12 mouse cellular contexts compared by ENCODE assay signal in genomic region chr4:115848990-115849677, GRCm38 (mm10). TPM values are rescaled to one million over a fixed set of nuclear protein-coding genes. Genes with fewer than 3 reads are reported as not detected.
DNase-seq lines count a peak whose midpoint lies in the region; ATAC-seq and TF ChIP-seq lines count a peak whose summit lies in the region.
"Had no signal": no experiment of that assay in that cellular context is flagged by ENCODE, and none has a peak within 500 bp of the region (broad histone marks: within the 10 kb centered on the region; RNA-seq: fewer than 3 reads in every experiment).

No protein-coding gene starts in this region.

- H3K4me2 ChIP-seq in heart, embryonic 13.5 days, result peak overlapping the region; percentile 37
- H3K4me2 ChIP-seq in intestine, embryonic 16.5 days (ENCODE audit: low read depth, low read length), result no peak overlapping the region

- no peak for TF ChIP-seq POLR2A in spleen, adult 2 months (IDR thresholded peaks at IDR 0.05; ENCODE audit: low read depth, low read length)

- no peak overlapping the region for H3K4me3 ChIP-seq in heart, embryonic 13.5 days
- H3K4me3 ChIP-seq in intestine, embryonic 16.5 days (ENCODE audit: low read length), result no peak overlapping the region
- no peak overlapping the region for H3K4me3 ChIP-seq in spleen, adult 2 months (ENCODE audit: extremely low read depth, insufficient read depth, insufficient read length)

- WGBS in heart, embryonic 13.5 days, result 26% methylated on average over 8 of the region's 8 CpGs
- 42% methylated on average over 8 of the region's 8 CpGs for WGBS in intestine, embryonic 16.5 days
- 49% methylated on average over 8 of the region's 8 CpGs for WGBS in spleen, adult 2 months

- no peak; the same call in 1 of the 2 replicates for ATAC-seq in heart, embryonic 13.5 days (ENCODE audit: extremely low read depth, insufficient number of reproducible peaks, low FRiP score, low TSS enrichment)
- ATAC-seq in intestine, embryonic 16.5 days, result peak; percentile 95
- ATAC-seq: forebrain, embryonic 16.5 days had no signal

- no peak overlapping the region; the same call in 1 of the 2 replicates for H3K9ac ChIP-seq in heart, embryonic 13.5 days
- H3K9ac ChIP-seq in intestine, embryonic 16.5 days (ENCODE audit: low read depth, low read length), result no peak overlapping the region

- H3K27ac ChIP-seq in heart, embryonic 13.5 days (replicated peaks), result peak overlapping the region; percentile 55
- H3K27ac ChIP-seq in intestine, embryonic 16.5 days (ENCODE audit: low read length), result peak overlapping the region; percentile 26; the same call in 1 of the 2 replicates
- peak overlapping the region; percentile 10; the same call in 1 of the 2 replicates for H3K27ac ChIP-seq in spleen, adult 2 months (ENCODE audit: insufficient read depth, low read length)

- no peak for DNase-seq in heart, postnatal 10 days
- peak; percentile 82 for DNase-seq in MEL-GATA-1-ER (ENCODE audit: extremely low read depth, low read depth)
- no peak for DNase-seq in spleen, adult 2 months (ENCODE audit: low read depth in 1 of 2, low spot score in 2 of 2)
- no peak for DNase-seq in right cerebral cortex, adult 18-20 months
- no peak for DNase-seq in adrenal gland, adult 2 months
- no peak for DNase-seq in embryo, embryonic 11 days
- DNase-seq: layer of hippocampus, adult 9-11 months; lung, adult 2 months had no signal

- H3K36me3 ChIP-seq in heart, embryonic 13.5 days, result peaks cover 43% of the 10 kb centered on the region
- no peaks in the 10 kb centered on the region; the same call in 1 of the 2 replicates for H3K36me3 ChIP-seq in intestine, embryonic 16.5 days (ENCODE audit: control insufficient read depth, insufficient read depth, low read length)
- peaks cover 24% of the 10 kb centered on the region for H3K36me3 ChIP-seq in spleen, adult 2 months (ENCODE audit: control insufficient read depth, insufficient read depth, low read length)

- no peaks in the 10 kb centered on the region for H3K27me3 ChIP-seq in heart, embryonic 13.5 days (replicated peaks)
- no peaks in the 10 kb centered on the region for H3K27me3 ChIP-seq in intestine, embryonic 16.5 days (replicated peaks; ENCODE audit: control insufficient read depth, insufficient read depth, low read length)
- no peaks in the 10 kb centered on the region for H3K27me3 ChIP-seq in spleen, adult 2 months (ENCODE audit: control insufficient read depth, insufficient read depth, low read length)

- no peaks in the 10 kb centered on the region for H3K9me3 ChIP-seq in heart, embryonic 13.5 days
- no peaks in the 10 kb centered on the region for H3K9me3 ChIP-seq in intestine, embryonic 16.5 days (ENCODE audit: control insufficient read depth, low read length)

- TF ChIP-seq CTCF in spleen, adult 2 months (IDR thresholded peaks at IDR 0.05; ENCODE audit: extremely low read depth, insufficient read depth, insufficient read length, insufficient replicate concordance), result no peak

- peaks cover 57% of the 10 kb centered on the region for H3K4me1 ChIP-seq in heart, embryonic 13.5 days
- H3K4me1 ChIP-seq in intestine, embryonic 16.5 days (ENCODE audit: control insufficient read depth, insufficient read depth, low read length), result peaks cover 4% of the 10 kb centered on the region; the same call in 1 of the 2 replicates
- H3K4me1 ChIP-seq in spleen, adult 2 months (ENCODE audit: control insufficient read depth, insufficient read depth, insufficient read length), result peaks cover 11% of the 10 kb centered on the region; the same call in 1 of the 2 replicates

- intact Hi-C loops in heart, postnatal 10 days (cut with DNase I), result no loop called here

RNA-seq across cellular contexts. Expression of gene Mknk1, which starts 10.1 kb away (rescaled TPM):
- 18.2 and 18.6 TPM in 2 replicates for polyA plus RNA-seq in heart, embryonic 13.5 days (2015; fragmentation: Nextera tagmentation; extraction: Ambion mirVana)
- 10 to 100 TPM; 26.2 to 30.2 TPM for total RNA-seq in heart, postnatal 10 days (2021)
- polyA plus RNA-seq in intestine, embryonic 16.5 days (2015; fragmentation: Nextera tagmentation; extraction: Ambion mirVana), result 29.4 and 30.1 TPM in 2 replicates
- polyA plus RNA-seq in spleen, adult 2 months (2012; rRNA removed), result 68.2 and 69.2 TPM in 2 replicates
- total RNA-seq in adrenal gland, adult 2 months (2021), result 10 to 100 TPM; 36.4 to 41.6 TPM
- polyA plus RNA-seq in adrenal gland, adult 2 months (2012; rRNA removed), result 47.0 and 60.2 TPM in 2 replicates

RNA-seq across cellular contexts. Expression of gene Mob3c, which starts 21.2 kb away (rescaled TPM):
- 6.4 and 7.6 TPM in 2 replicates for polyA plus RNA-seq in heart, embryonic 13.5 days (2015; fragmentation: Nextera tagmentation; extraction: Ambion mirVana)
- 1 to 10 TPM; 6.1 to 7.0 TPM for total RNA-seq in heart, postnatal 10 days (2021)
- polyA plus RNA-seq in intestine, embryonic 16.5 days (2015; fragmentation: Nextera tagmentation; extraction: Ambion mirVana), result 15.7 and 18.2 TPM in 2 replicates
- polyA plus RNA-seq in spleen, adult 2 months (2012; rRNA removed), result 34.5 and 43.3 TPM in 2 replicates
- 10 to 100 TPM; 11.0 to 13.2 TPM for total RNA-seq in adrenal gland, adult 2 months (2021)
- 37.9 and 39.5 TPM in 2 replicates for polyA plus RNA-seq in adrenal gland, adult 2 months (2012; rRNA removed)

RNA-seq across cellular contexts. Expression of gene Kncn, which starts 35.1 kb away (rescaled TPM):
- not detected in 2 replicates for polyA plus RNA-seq in heart, embryonic 13.5 days (2015; fragmentation: Nextera tagmentation; extraction: Ambion mirVana)
- total RNA-seq in heart, postnatal 10 days (2021), result not detected
- polyA plus RNA-seq in intestine, embryonic 16.5 days (2015; fragmentation: Nextera tagmentation; extraction: Ambion mirVana), result not detected in 2 replicates
- polyA plus RNA-seq in spleen, adult 2 months (2012; rRNA removed), result not detected in 2 replicates
- not detected for total RNA-seq in adrenal gland, adult 2 months (2021)
- polyA plus RNA-seq in adrenal gland, adult 2 months (2012; rRNA removed), result 0.10 TPM in 1 of 2 replicates, not detected in the other
- polyA plus RNA-seq: lung, adult 2 months had no signal

RNA-seq across cellular contexts. Expression of gene 6430628N08Rik, which starts 41.3 kb away (rescaled TPM):
- polyA plus RNA-seq in heart, embryonic 13.5 days (2015; fragmentation: Nextera tagmentation; extraction: Ambion mirVana), result not detected in 2 replicates
- total RNA-seq in heart, postnatal 10 days (2021), result not detected
- polyA plus RNA-seq in intestine, embryonic 16.5 days (2015; fragmentation: Nextera tagmentation; extraction: Ambion mirVana), result not detected in 2 replicates
- polyA plus RNA-seq in spleen, adult 2 months (2012; rRNA removed), result not detected in 2 replicates
- total RNA-seq in adrenal gland, adult 2 months (2021), result not detected
- polyA plus RNA-seq in adrenal gland, adult 2 months (2012; rRNA removed), result not detected in 2 replicates
- polyA plus RNA-seq: cortical plate, adult 2 months; lung, adult 2 months had no signal
